Mouse (Mus musculus): ENCODE data around the gene Stx11.

Stx11 gene

DNA sequence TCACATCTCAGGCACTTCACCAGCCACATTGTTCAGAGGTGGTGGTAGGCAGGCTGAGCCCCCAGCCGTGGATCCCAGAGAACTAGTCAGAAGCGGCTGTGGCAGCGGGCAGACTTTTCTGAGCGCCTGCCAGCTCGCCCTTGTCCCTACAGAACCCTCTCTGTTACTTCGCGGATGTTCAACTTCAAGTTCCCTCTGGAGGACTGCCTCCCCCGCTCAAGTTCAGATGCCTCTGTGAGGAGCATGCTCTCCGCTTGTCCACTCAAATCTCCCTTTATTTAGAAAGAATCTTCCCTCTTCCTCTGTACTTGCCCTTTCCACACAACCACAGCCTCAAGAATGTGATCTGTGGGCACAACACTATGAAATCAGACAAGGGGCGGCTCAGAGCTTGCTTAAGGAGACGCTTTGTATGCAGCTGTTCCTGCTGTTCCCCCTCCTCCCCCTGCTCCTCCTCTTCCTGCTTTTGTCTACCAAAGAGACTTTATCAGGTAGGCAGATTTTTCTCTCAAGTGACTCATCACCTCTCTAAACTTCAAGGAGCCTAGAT lies 52.0 kb downstream of the Stx11 start:
- no peaks in the 10 kb centered on the region for H3K36me3 ChIP-seq (ENCODE audit: control insufficient read depth, insufficient read depth, low read length, poor library complexity, severe bottlenecking)
- no peaks in the 10 kb centered on the region for H3K27me3 ChIP-seq (ENCODE audit: control insufficient read depth, insufficient read depth, low read length, poor library complexity, severe bottlenecking)
- no peak for DNase-seq (ENCODE audit: low read depth, low spot score)

- Histone ChIP-seq H3K36me3 (ENCODE audit: control insufficient read depth, insufficient read depth, low read length, poor library complexity, severe bottlenecking) (no peaks in the 10 kb centered on the region), H3K27me3 (ENCODE audit: control insufficient read depth, insufficient read depth, low read length, poor library complexity, severe bottlenecking) (no peaks in the 10 kb centered on the region)
- DNase-seq (ENCODE audit: low read depth, low spot score), result no peak
Measured at GRCm38 (mm10) chr10:12911451-12911850, 52.6 kb downstream of the Stx11 start.

DNA sequence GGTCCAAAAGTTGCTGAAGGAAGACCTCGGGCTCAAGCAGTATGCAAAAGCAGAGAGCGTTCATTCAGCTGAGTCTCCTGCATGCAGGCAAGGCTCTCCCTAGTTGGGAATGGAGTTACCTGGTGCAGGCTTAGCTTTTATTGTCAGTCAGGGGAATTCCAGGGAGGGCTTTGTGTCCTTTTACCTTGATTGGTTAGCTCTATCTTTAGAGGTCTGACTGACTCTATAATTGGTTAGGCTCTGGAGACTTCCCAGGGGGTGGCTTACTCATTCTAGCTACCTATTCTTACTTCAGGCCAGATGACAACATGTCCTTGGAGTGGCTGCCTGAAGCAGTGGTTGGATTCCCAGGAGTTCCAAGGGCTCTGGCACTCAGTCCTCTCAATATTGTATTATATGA lies 54.2 kb downstream of the Stx11 start:
- no peak for DNase-seq (ENCODE audit: low read depth, low spot score)
- no peaks in the 10 kb centered on the region for H3K36me3 ChIP-seq (ENCODE audit: control insufficient read depth, insufficient read depth, low read length, poor library complexity, severe bottlenecking)
- no peaks in the 10 kb centered on the region for H3K27me3 ChIP-seq (ENCODE audit: control insufficient read depth, insufficient read depth, low read length, poor library complexity, severe bottlenecking)

DNA sequence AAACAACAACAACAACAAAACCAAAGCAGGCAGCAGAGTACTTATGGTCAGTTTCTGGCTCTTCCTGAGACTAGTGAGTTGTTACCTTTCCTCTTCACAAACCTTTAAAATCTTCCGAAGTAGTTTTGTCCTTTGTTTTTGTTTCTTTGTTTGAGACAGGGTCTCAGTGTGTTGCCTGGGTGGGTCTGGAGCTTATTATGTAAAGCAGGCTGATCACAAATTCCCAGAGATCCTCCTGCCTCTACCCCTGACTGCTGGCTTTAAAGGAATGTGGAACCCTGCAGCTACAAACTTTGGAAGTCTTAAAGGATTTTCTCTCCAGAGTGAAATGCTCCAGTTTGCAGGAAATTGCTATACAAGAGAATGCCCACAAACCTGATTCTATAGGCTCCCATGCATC lies 54.9 kb downstream of the Stx11 start:
- H3K27me3 ChIP-seq (ENCODE audit: control insufficient read depth, insufficient read depth, low read length, poor library complexity, severe bottlenecking), result no peaks in the 10 kb centered on the region
- no peaks in the 10 kb centered on the region for H3K36me3 ChIP-seq (ENCODE audit: control insufficient read depth, insufficient read depth, low read length, poor library complexity, severe bottlenecking)
- no peak for DNase-seq (ENCODE audit: low read depth, low spot score)

- DNase-seq (ENCODE audit: low read depth, low spot score), result peak; percentile 8
- Histone ChIP-seq H3K36me3 (ENCODE audit: control insufficient read depth, insufficient read depth, low read length, poor library complexity, severe bottlenecking) (no peaks in the 10 kb centered on the region), H3K27me3 (ENCODE audit: control insufficient read depth, insufficient read depth, low read length, poor library complexity, severe bottlenecking) (no peaks in the 10 kb centered on the region)
Measured at GRCm38 (mm10) chr10:12904140-12904528, 60.0 kb downstream of the Stx11 start.

DNA sequence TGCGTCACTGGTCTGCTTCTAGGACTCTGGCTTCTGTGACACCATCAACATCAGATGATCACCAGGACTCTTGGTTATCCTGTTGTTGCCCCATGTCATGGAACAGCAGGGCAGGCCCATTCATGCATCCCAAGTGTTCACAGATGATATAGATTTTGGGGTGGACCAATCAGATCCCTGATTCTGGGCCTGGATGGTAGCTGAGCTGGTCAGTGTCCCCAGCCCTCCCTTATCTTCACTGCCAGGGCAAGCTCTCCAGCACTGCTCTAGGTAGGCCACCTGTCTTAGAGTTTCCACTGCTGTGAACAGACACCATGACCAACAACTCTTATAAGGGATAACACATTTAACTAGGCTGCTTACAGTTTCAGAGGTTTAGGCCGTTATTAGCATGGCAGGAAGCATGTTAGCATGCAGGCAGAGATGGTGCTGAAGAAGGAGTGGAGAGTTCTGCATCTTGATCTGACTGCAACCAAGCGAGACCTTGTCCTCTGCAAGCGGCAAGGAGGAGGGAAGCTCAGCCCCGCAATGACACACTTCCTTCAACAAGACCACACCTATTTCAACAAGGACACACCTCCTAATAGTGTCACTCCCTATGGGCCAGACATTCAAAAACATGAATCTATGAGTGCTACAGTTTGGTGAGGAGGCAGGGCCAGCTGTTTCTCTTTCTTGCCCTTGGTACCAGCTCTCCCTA lies 60.5 kb downstream of the Stx11 start:
- Histone ChIP-seq H3K27me3 (ENCODE audit: control insufficient read depth, insufficient read depth, low read length, poor library complexity, severe bottlenecking) (no peaks in the 10 kb centered on the region), H3K36me3 (ENCODE audit: control insufficient read depth, insufficient read depth, low read length, poor library complexity, severe bottlenecking) (no peaks in the 10 kb centered on the region)
- peak; percentile 86 for DNase-seq (ENCODE audit: low read depth, low spot score)

DNA sequence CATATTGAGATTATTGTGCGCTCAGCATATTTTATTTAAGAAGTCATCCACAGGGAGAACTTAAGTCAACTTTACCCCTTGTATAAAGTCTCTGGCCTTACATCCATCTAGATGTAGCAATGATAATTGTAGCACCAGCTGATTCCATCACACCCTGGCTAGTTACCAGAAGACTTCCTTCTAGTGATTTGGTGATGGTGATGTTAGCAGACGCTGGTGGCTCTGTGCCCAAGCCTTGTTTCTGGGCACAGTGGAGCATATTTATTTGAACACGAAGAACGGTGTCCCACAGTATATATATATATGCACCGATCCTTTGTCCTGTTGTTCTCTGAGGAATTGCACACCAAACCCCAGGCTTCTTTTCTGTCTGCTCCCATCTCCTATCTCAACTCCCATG lies 64.2 kb downstream of the Stx11 start:
- Histone ChIP-seq H3K27me3 (ENCODE audit: control insufficient read depth, insufficient read depth, low read length, poor library complexity, severe bottlenecking) (no peaks in the 10 kb centered on the region), H3K36me3 (ENCODE audit: control insufficient read depth, insufficient read depth, low read length, poor library complexity, severe bottlenecking) (no peaks in the 10 kb centered on the region)
- DNase-seq (ENCODE audit: low read depth, low spot score), result no peak

- Histone ChIP-seq H3K27me3 (ENCODE audit: control insufficient read depth, insufficient read depth, low read length, poor library complexity, severe bottlenecking) (no peaks in the 10 kb centered on the region), H3K36me3 (ENCODE audit: control insufficient read depth, insufficient read depth, low read length, poor library complexity, severe bottlenecking) (no peaks in the 10 kb centered on the region)
- no peak for DNase-seq (ENCODE audit: low read depth, low spot score)
Measured at GRCm38 (mm10) chr10:12893339-12893738, 70.8 kb downstream of the Stx11 start.

GRCm38 (mm10) chr10:12888373-12888772 lies 75.7 kb downstream of the Stx11 start:
- Histone ChIP-seq H3K36me3 (ENCODE audit: control insufficient read depth, insufficient read depth, low read length, poor library complexity, severe bottlenecking) (no peaks in the 10 kb centered on the region), H3K27me3 (ENCODE audit: control insufficient read depth, insufficient read depth, low read length, poor library complexity, severe bottlenecking) (no peaks in the 10 kb centered on the region)
- DNase-seq (ENCODE audit: low read depth, low spot score), result peak; percentile 70

All from splenic B cell, adult 2 months (primary cell).